Mouse (Mus musculus) liver, adult (tissue): ENCODE measurements around the gene Il15ra.

Experiments
- GATA4 ChIP-seq: IDR thresholded peaks from 2 replicates; pipeline ENCODE4 v1.6.1; 2014; ENCODE audit warnings: mild to moderate bottlenecking, low read length; ENCODE audit not compliant: insufficient replicate concordance

Gene Il15ra

GRCm38 (mm10) chr2:11705201-11706025 is at the start of gene Il15ra:
Gene Il15ra, plus strand, starts transcription at chr2:11705290.
- TF ChIP-seq GATA4, result 0 out of 2 replicates have a peak, but pooled peaks have one; percentile 31

GRCm38 (mm10) chr2:11657581-11657980 is 47.5 kb upstream of the Il15ra start:
- TF ChIP-seq GATA4, result no peak

- no peak for TF ChIP-seq GATA4
These were observed 45.8 kb upstream of the Il15ra start for GRCm38 (mm10) chr2:11659263-11659662.

- TF ChIP-seq GATA4, result no peak
These were observed 42.8 kb upstream of the Il15ra start for GRCm38 (mm10) chr2:11662143-11662906.

GRCm38 (mm10) chr2:11662907-11663230 is 42.2 kb upstream of the Il15ra start:
- no peak for TF ChIP-seq GATA4

- TF ChIP-seq GATA4, result no peak; the same call in 1 of the 2 replicates
These were observed 41.1 kb upstream of the Il15ra start for GRCm38 (mm10) chr2:11663961-11664360.

GRCm38 (mm10) chr2:11664367-11664766 is 40.7 kb upstream of the Il15ra start:
- no peak for TF ChIP-seq GATA4

- TF ChIP-seq GATA4, result no peak
These were observed 40.3 kb upstream of the Il15ra start for GRCm38 (mm10) chr2:11664806-11665205.

- no peak for TF ChIP-seq GATA4
These were observed 39.8 kb upstream of the Il15ra start for GRCm38 (mm10) chr2:11665326-11665725.

GRCm38 (mm10) chr2:11672144-11672543 is 32.9 kb upstream of the Il15ra start:
- TF ChIP-seq GATA4, result no peak

GRCm38 (mm10) chr2:11679626-11680025 is 25.5 kb upstream of the Il15ra start:
- TF ChIP-seq GATA4, result no peak

GRCm38 (mm10) chr2:11682712-11683111 is 22.4 kb upstream of the Il15ra start:
- no peak for TF ChIP-seq GATA4

- TF ChIP-seq GATA4, result no peak
These were observed 18.6 kb upstream of the Il15ra start for GRCm38 (mm10) chr2:11686512-11686911.

- TF ChIP-seq GATA4, result no peak
These were observed 17.7 kb upstream of the Il15ra start for GRCm38 (mm10) chr2:11687436-11687835.

- no peak for TF ChIP-seq GATA4
These were observed 14.7 kb upstream of the Il15ra start for GRCm38 (mm10) chr2:11690201-11690890.

- no peak for TF ChIP-seq GATA4
These were observed 11.7 kb upstream of the Il15ra start for GRCm38 (mm10) chr2:11693352-11693751.

GRCm38 (mm10) chr2:11694104-11694503 is 11.0 kb upstream of the Il15ra start:
- TF ChIP-seq GATA4, result no peak
